Mouse (Mus musculus) CH12.LX (cell line): ENCODE data around the gene Abhd6.

Source experiments
- CHD2 ChIP-seq: IDR thresholded peaks from 2 replicates; pipeline ENCODE4 v1.6.1; 2011; ENCODE audit warnings: low read length, improper control_type of control experiment
- CTCF ChIP-seq, 2 experiments: IDR thresholded peaks in 1 of 2; conservative IDR thresholded peaks in 1 of 2; 2 replicates each; pipeline ENCODE4 v1.5.1; 2011 to 2012; ENCODE audit warnings: low read depth in 2 of 2, low read length in 2 of 2, improper control_type of control experiment in 1 of 2, inconsistent platforms in 1 of 2, mild to moderate bottlenecking in 1 of 2, moderate library complexity in 1 of 2
- KAT2A ChIP-seq: IDR thresholded peaks from 2 replicates; pipeline ENCODE4 v1.6.1; 2012; ENCODE audit warnings: low read length, improper control_type of control experiment, inconsistent platforms; ENCODE audit not compliant: insufficient replicate concordance
- MAX ChIP-seq: IDR thresholded peaks from 2 replicates; pipeline ENCODE4 v1.6.1; 2011; ENCODE audit warnings: low read length, improper control_type of control experiment
- MEF2A ChIP-seq: IDR thresholded peaks from 2 replicates; pipeline ENCODE4 v1.6.1; 2014; ENCODE audit warnings: low read depth, mild to moderate bottlenecking, inconsistent platforms, low read length, improper control_type of control experiment, borderline replicate concordance
- PAX5 ChIP-seq: IDR thresholded peaks from 2 replicates; pipeline ENCODE4 v1.6.1; 2012; ENCODE audit warnings: low read length, inconsistent platforms, mixed read lengths
- POLR2A ChIP-seq: IDR thresholded peaks from 2 replicates; pipeline ENCODE4 v1.6.1; 2011; ENCODE audit warnings: low read depth, mild to moderate bottlenecking, improper control_type of control experiment, low read length
- POLR2AphosphoS2 ChIP-seq: IDR thresholded peaks from 2 replicates; pipeline ENCODE4 v1.6.1; 2011; ENCODE audit warnings: low read depth, low read length, improper control_type of control experiment
- TBP ChIP-seq: conservative IDR thresholded peaks from 2 replicates; pipeline ENCODE4 v1.6.1; 2011; ENCODE audit warnings: low read depth, low read length, improper control_type of control experiment
- UBTF ChIP-seq: IDR thresholded peaks from 2 replicates; pipeline ENCODE4 v1.6.1; 2012; ENCODE audit warnings: low read depth, mild to moderate bottlenecking, inconsistent platforms, low read length, improper control_type of control experiment, moderate library complexity
- USF1 ChIP-seq: IDR thresholded peaks from 2 replicates; pipeline ENCODE4 v1.6.1; 2014; ENCODE audit warnings: low read depth, mild to moderate bottlenecking, inconsistent platforms, low read length, improper control_type of control experiment

- TF ChIP-seq CTCF (conservative IDR thresholded peaks at IDR 0.05 in 1 of 2, IDR thresholded peaks at IDR 0.05 in 1 of 2; ENCODE audit: low read depth in 2 of 2, low read length in 2 of 2) (no peak), MAX (no peak), USF1 (no peak), UBTF (no peak), POLR2AphosphoS2 (no peak), PAX5 (no peak), POLR2A (no peak), TBP (no peak), MEF2A (no peak), CHD2 (no peak), KAT2A (no peak)
Measured at GRCm38 (mm10) chr14:8042577-8042976, 39.9 kb downstream of the Abhd6 start.
